12 mouse cellular contexts compared by ENCODE assay signal in the genomic region with DNA sequence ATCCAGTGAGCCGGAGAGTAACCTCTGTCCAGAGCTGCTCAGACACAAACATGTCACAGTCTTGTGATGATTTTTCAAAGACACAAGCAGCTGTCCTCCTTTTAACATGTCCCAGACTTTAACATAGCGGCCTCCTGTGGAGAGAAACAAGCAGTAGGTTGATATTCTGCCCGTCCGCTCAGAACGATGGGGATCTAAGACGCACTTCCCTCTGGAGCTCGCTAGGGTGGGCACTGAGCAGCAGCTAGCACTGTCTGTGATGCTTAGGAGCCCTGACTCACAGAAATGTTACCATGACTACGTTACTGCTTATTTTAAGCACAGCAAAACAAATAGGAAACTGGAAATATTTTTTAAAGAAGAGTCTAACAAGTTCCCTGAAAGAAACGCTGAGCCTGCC. TPM values are rescaled to one million over a fixed set of nuclear protein-coding genes. Genes with fewer than 3 reads are reported as not detected.
DNase-seq lines count a peak whose midpoint lies in the region; ATAC-seq lines count a peak whose summit lies in the region.
"Had no signal": no experiment of that assay in that cellular context is flagged by ENCODE, and none has a peak within 500 bp of the region (broad histone marks: within the 10 kb centered on the region; RNA-seq: fewer than 3 reads in every experiment).

No protein-coding gene starts in this region.

- no peak for ATAC-seq in kidney, embryonic 15.5 days (replicated peaks; ENCODE audit: low FRiP score)
- ATAC-seq in midbrain, embryonic 15.5 days (replicated peaks): no peak

- no peaks in the 10 kb centered on the region for H3K4me1 ChIP-seq in kidney, embryonic 15.5 days
- H3K4me1 ChIP-seq in midbrain, embryonic 15.5 days: no peaks in the 10 kb centered on the region
- H3K4me1 ChIP-seq: embryonic facial prominence, embryonic 15.5 days; hindbrain, embryonic 10.5 days; lung, embryonic 15.5 days had no signal

- H3K36me3 ChIP-seq in kidney, embryonic 15.5 days: peaks cover 93% of the 10 kb centered on the region
- peaks cover 45% of the 10 kb centered on the region for H3K36me3 ChIP-seq in midbrain, embryonic 15.5 days (replicated peaks)

- H3K9me3 ChIP-seq in kidney, embryonic 15.5 days (replicated peaks): no peaks in the 10 kb centered on the region
- no peaks in the 10 kb centered on the region for H3K9me3 ChIP-seq in midbrain, embryonic 15.5 days
- H3K9me3 ChIP-seq: embryonic facial prominence, embryonic 15.5 days; hindbrain, embryonic 10.5 days; lung, embryonic 15.5 days had no signal

- no peaks in the 10 kb centered on the region for H3K27me3 ChIP-seq in kidney, embryonic 15.5 days
- H3K27me3 ChIP-seq in midbrain, embryonic 15.5 days (replicated peaks): no peaks in the 10 kb centered on the region
- H3K27me3 ChIP-seq: embryonic facial prominence, embryonic 15.5 days; lung, embryonic 15.5 days had no signal

- peak; percentile 10 for DNase-seq in embryo, embryonic 11 days
- no peak for DNase-seq in embryo, embryonic 9.5 days (ENCODE audit: extremely low spot score)
- DNase-seq in retina, postnatal 1 day: peak; percentile 27
- DNase-seq in retina, embryonic 14.5 days (ENCODE audit: low spot score): no peak
- DNase-seq in left cerebral cortex, adult 8-10 months (ENCODE audit: low spot score in 2 of 2): peak; percentile 11 to 76
- DNase-seq in testis, postnatal 10 days (ENCODE audit: low spot score): no peak
- DNase-seq: gastrocnemius, postnatal 14 days had no signal

- no peak overlapping the region for H3K4me3 ChIP-seq in kidney, embryonic 15.5 days (replicated peaks)
- H3K4me3 ChIP-seq in midbrain, embryonic 15.5 days: no peak overlapping the region
- H3K4me3 ChIP-seq: embryonic facial prominence, embryonic 15.5 days; hindbrain, embryonic 10.5 days; lung, embryonic 15.5 days had no signal

- WGBS in kidney, embryonic 15.5 days: 82% methylated on average over 9 of the region's 9 CpGs
- WGBS in midbrain, embryonic 15.5 days: 76% methylated on average over 9 of the region's 9 CpGs

- no peak overlapping the region for H3K9ac ChIP-seq in kidney, embryonic 15.5 days
- no peak overlapping the region for H3K9ac ChIP-seq in midbrain, embryonic 15.5 days
- H3K9ac ChIP-seq: embryonic facial prominence, embryonic 15.5 days; lung, embryonic 15.5 days had no signal

- no peak overlapping the region for H3K27ac ChIP-seq in kidney, embryonic 15.5 days
- H3K27ac ChIP-seq in midbrain, embryonic 15.5 days: no peak overlapping the region
- H3K27ac ChIP-seq: embryonic facial prominence, embryonic 15.5 days; hindbrain, embryonic 10.5 days; lung, embryonic 15.5 days had no signal

- no peak overlapping the region for H3K4me2 ChIP-seq in kidney, embryonic 15.5 days
- no peak overlapping the region for H3K4me2 ChIP-seq in midbrain, embryonic 15.5 days
- H3K4me2 ChIP-seq: embryonic facial prominence, embryonic 15.5 days; lung, embryonic 15.5 days had no signal

RNA-seq across cellular contexts. Expression of a gene that starts 7.9 kb away (rescaled TPM):
- total RNA-seq in left cerebral cortex, adult 8-10 months (2022): 10 to 100 TPM; 22.1 to 25.2 (median 24.3) TPM
- polyA plus RNA-seq in kidney, embryonic 15.5 days (2015; fragmentation: Nextera tagmentation; extraction: Ambion mirVana): 33.7 and 36.7 TPM in 2 replicates
- 32.3 and 34.1 TPM in 2 replicates for polyA plus RNA-seq in midbrain, embryonic 15.5 days (2015; fragmentation: Nextera tagmentation; extraction: Ambion mirVana)

RNA-seq across cellular contexts. Expression of a gene that starts 8.0 kb away (rescaled TPM):
- total RNA-seq in left cerebral cortex, adult 8-10 months (2022): 10 to 100 TPM; 43.8 to 48.6 (median 47.9) TPM
- 15.0 and 15.7 TPM in 2 replicates for polyA plus RNA-seq in kidney, embryonic 15.5 days (2015; fragmentation: Nextera tagmentation; extraction: Ambion mirVana)
- 73.8 and 79.0 TPM in 2 replicates for polyA plus RNA-seq in midbrain, embryonic 15.5 days (2015; fragmentation: Nextera tagmentation; extraction: Ambion mirVana)

RNA-seq across cellular contexts. Expression of a gene that starts 24.8 kb away (rescaled TPM):
- not detected for total RNA-seq in left cerebral cortex, adult 8-10 months (2022)
- not detected in 2 replicates for polyA plus RNA-seq in kidney, embryonic 15.5 days (2015; fragmentation: Nextera tagmentation; extraction: Ambion mirVana)
- not detected in 2 replicates for polyA plus RNA-seq in midbrain, embryonic 15.5 days (2015; fragmentation: Nextera tagmentation; extraction: Ambion mirVana)
- total RNA-seq: gastrocnemius, postnatal 14 days had no signal
- polyA plus RNA-seq: hindbrain, embryonic 10.5 days; lung, embryonic 15.5 days had no signal

RNA-seq across cellular contexts. Expression of a gene that starts 48.7 kb away (rescaled TPM):
- 10 to 100 TPM; 29.5 to 41.9 (median 34.7) TPM for total RNA-seq in left cerebral cortex, adult 8-10 months (2022)
- polyA plus RNA-seq in kidney, embryonic 15.5 days (2015; fragmentation: Nextera tagmentation; extraction: Ambion mirVana): 39.8 and 45.3 TPM in 2 replicates
- 27.0 and 27.5 TPM in 2 replicates for polyA plus RNA-seq in midbrain, embryonic 15.5 days (2015; fragmentation: Nextera tagmentation; extraction: Ambion mirVana)

Comparison
In these comparisons a context has a peak if more than half of its experiments do, and no peak if none do; other contexts are left out.
1. DNase-seq: peak in embryo, embryonic 11 days (single experiment), retina, postnatal 1 day (single experiment) and left cerebral cortex, adult 8-10 months (2 of 2); none in embryo, embryonic 9.5 days (single experiment), retina, embryonic 14.5 days (single experiment) and testis, postnatal 10 days (single experiment).